Mouse (Mus musculus): ENCODE data around the gene Ptpra. TPM values are rescaled to one million over a fixed set of nuclear protein-coding genes. Genes with fewer than 3 reads are reported as not detected.

The Ptpra gene
- total RNA-seq, 2 experiments from 2014 or later, result 283 to 297 TPM

DNA sequence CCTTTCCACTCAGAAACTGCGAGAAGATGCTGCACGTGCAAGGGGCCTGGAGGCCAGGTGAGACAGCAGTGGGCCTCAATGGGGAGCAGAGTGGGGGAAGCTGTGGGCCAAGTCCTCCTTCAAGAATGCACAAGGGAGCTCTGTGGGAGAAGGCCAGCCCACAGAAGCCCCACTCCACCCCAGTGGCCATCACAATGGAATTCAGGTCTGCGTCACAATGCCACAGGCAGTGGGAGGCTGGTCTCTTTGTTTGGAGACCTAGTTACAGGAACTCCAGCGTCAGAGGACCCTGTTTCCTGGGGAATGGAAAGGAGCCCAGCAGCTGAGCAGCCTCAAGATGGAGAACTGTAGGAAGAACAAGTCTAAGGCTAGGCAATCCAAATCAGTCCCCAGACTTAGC lies 139.1 kb downstream of the Ptpra start:
- no peak for DNase-seq (ENCODE audit: low spot score in 2 of 2)

DNA sequence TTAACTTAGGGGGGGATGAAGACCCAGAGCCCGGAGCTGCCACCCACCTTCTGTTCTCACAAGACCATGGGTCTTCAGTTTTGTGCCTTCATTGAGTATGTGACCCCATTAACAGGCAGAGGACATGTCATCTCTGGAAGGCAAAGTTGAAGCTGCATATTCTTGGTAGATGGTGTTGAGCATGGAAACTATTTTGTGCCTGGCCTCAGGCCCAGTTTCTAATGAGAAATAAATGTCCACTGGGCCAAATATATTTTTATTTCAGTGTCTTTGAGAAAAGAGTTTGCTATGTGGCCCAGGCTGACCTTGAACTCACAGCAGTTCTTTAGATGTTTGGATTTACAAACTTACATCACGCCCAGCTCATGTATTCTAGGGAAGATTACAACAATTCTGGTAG lies 139.7 kb downstream of the Ptpra start:
- DNase-seq (ENCODE audit: low spot score in 2 of 2), result no peak

DNA sequence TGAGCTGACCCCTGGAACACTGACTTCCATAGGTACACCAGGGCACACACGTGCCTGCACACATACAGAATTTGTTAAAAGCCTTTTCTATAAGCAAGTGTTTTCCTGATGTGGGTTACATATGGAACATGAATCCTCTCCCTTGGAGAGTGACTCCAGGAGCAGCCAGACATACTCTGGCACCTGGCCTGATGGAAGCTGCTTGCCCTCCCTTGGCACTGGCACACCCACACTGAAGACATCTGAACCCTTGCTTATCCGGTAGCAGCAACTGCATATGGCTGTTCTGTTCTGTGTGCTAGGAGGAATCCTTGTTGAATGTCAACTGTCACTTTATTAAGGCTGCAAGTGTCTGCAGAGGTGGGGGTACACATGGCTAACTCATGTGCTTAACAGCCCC lies 140.9 kb downstream of the Ptpra start:
- no peak for DNase-seq (ENCODE audit: low spot score in 2 of 2)

DNA sequence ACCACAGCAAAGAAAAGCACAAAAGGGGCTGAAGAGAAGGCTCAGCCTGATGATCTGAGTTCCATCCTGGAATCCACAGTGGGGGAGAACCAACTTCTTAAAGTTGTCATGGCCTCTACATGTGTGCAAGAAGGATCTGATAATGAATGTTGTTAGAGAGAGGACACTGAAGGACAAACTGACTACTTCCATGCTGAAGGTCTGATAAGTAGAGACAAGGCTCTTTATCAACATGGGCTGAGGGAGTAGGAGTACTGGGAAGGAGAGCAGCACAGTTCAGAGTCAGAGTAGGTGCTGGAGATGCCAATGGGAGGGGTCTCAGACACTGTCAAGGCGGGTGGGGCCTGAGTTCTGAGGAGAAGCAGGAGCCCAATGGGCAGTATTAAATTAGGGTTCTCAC lies 145.5 kb downstream of the Ptpra start:
- DNase-seq (ENCODE audit: low spot score in 2 of 2), result no peak

DNA sequence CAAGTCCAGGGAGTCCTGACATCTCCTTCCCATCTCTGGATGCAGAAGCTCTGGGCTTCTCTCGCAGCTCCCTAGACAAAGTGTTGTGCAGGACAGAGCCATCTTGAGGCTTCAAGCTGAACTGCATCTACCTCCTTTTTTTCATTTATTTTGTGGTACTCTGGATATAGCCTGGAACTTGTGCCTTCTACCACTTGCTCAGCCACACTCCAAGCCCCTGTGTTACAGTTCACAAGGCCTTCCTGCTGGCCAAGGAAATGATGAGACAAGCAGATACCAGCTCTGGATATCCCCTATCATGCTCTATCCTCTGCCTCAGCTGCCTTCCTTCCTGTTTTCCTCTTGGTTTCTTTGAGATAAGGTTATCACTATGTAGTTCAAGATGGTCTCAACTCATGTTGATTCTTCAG lies 147.5 kb downstream of the Ptpra start:
- DNase-seq (ENCODE audit: low spot score in 2 of 2), result peak; percentile 49 to 50

DNA sequence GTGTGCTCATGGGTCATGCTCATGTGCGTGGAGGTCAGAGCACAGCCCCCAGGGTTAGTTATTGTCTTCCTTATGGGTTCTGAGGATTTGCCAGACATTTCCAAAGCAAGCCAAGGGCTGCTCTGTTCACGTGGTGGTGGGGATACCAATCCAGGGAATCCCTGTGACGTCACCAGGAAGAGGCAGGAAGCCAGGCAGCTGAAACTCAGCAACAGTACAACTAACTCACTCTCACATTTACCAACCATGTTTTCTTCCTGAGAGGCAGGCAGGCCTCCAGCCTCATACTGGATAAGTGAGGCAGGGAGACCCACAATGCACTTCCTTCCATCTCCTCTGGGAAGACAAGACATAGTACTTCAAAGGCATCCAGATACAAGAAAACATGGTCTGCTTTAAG lies 148.3 kb downstream of the Ptpra start:
- no peak for DNase-seq (ENCODE audit: low spot score in 2 of 2)

DNA sequence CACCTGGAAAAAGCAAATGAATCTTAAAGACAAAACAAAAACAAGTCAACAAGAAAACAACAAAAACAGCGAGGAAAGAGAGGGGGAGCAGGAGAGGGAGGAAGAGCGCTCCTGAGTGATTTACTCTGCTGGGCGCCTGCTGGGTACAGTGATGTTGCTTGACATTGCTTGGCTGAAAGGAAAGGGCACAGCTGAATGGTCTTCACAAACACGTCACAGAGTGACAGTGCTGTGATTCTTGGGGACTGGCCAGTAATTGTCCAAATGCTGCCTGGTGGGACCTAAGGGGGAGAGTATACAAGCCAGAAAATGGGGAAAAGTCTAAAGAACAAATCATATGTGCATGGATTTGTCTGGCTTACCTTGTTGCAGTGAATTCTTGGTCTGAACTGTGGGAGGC lies 152.1 kb downstream of the Ptpra start:
- DNase-seq (ENCODE audit: low spot score in 2 of 2), result no peak

Small RNAs within 50 kb of the gene (microRNA-seq; reads per million reads assigned to microRNA genes)
- 0 reads per million in 2 experiments for gene Gm23876

Other genes with a start within 250 kb of the Ptpra start
- 100 to 1,000 TPM; 171 to 187 TPM for gene Nop56, start 175.8 kb upstream of the Ptpra start, total RNA-seq (2021)
- 100 to 1,000 TPM; 228 to 246 TPM for gene Idh3b, start 165.7 kb upstream of the Ptpra start, total RNA-seq (2021)
- gene Ebf4, start 155.1 kb upstream of the Ptpra start, total RNA-seq (2021), result 10 to 100 TPM; 15.6 to 16.2 TPM
- 10 to 100 TPM; 16.9 to 20.0 TPM for gene Cpxm1, start 52.7 kb upstream of the Ptpra start, total RNA-seq (2021)
- not detected for gene Gm28372, start 45.0 kb upstream of the Ptpra start, total RNA-seq (2021)
- not detected for gene 1700020A23Rik, start 45.0 kb upstream of the Ptpra start, total RNA-seq (2021)
- not detected for gene Tmem239, start 43.8 kb upstream of the Ptpra start, total RNA-seq (2021)
- 10 to 100 TPM; 87.1 to 98.7 TPM for gene Vps16, start 25.9 kb upstream of the Ptpra start, total RNA-seq (2021)
- gene Pced1a, start 25.6 kb upstream of the Ptpra start, total RNA-seq (2021), result 10 to 100 TPM; 19.1 to 23.3 TPM
- gene Mrps26, start 113.5 kb downstream of the Ptpra start, total RNA-seq (2021), result 10 to 100 TPM; 73.6 to 81.5 TPM
- not detected for gene Oxt, start 125.9 kb downstream of the Ptpra start, total RNA-seq (2021)
- not detected for gene Avp, start 132.3 kb downstream of the Ptpra start, total RNA-seq (2021)
- 1 to 10 TPM; 8.1 to 8.7 TPM for gene Fastkd5, start 179.7 kb downstream of the Ptpra start, total RNA-seq (2021)
- 1 to 10 TPM; 7.4 to 8.2 TPM for gene Ubox5, start 179.8 kb downstream of the Ptpra start, total RNA-seq (2021)
- gene Lzts3, start 192.5 kb downstream of the Ptpra start, total RNA-seq (2021), result 10 to 100 TPM; 43.9 to 50.5 TPM
- 10 to 100 TPM; 57.9 to 71.9 TPM for gene Ddrgk1, start 214.4 kb downstream of the Ptpra start, total RNA-seq (2021)
- gene Itpa, start 217.3 kb downstream of the Ptpra start, total RNA-seq (2021), result 10 to 100 TPM; 39.5 to 43.4 TPM
- gene Slc4a11, start 247.2 kb downstream of the Ptpra start, total RNA-seq (2021), result under 1 TPM; 0.21 to 0.38 TPM

Data from layer of hippocampus, postnatal 10 days (tissue).